Mouse (Mus musculus) C2C12 (cell line): ENCODE results near the gene Prdx5.

Source experiments
- CEBPB ChIP-seq: IDR thresholded peaks from one replicate; pipeline ENCODE4 v1.6.1; 2011; ENCODE audit warnings: low read depth, mild to moderate bottlenecking, control low read depth, moderate library complexity
- CTCF ChIP-seq: IDR thresholded peaks from one replicate; pipeline ENCODE4 v1.5.1; 2011; ENCODE audit not compliant: control insufficient read depth, insufficient read depth, insufficient read length
- USF1 ChIP-seq: IDR thresholded peaks from one replicate; pipeline ENCODE4 v1.6.1; 2011; ENCODE audit warnings: low read depth, mild to moderate bottlenecking, control low read depth, moderate library complexity

GRCm38 (mm10) chr19:6940396-6941351, 30.8 kb upstream of the Prdx5 start:
- TF ChIP-seq CEBPB = no peak
- no peak for TF ChIP-seq CTCF
- TF ChIP-seq USF1 = no peak
